Mouse (Mus musculus): ENCODE data around the gene Neurod2.

The Neurod2 gene

DNA sequence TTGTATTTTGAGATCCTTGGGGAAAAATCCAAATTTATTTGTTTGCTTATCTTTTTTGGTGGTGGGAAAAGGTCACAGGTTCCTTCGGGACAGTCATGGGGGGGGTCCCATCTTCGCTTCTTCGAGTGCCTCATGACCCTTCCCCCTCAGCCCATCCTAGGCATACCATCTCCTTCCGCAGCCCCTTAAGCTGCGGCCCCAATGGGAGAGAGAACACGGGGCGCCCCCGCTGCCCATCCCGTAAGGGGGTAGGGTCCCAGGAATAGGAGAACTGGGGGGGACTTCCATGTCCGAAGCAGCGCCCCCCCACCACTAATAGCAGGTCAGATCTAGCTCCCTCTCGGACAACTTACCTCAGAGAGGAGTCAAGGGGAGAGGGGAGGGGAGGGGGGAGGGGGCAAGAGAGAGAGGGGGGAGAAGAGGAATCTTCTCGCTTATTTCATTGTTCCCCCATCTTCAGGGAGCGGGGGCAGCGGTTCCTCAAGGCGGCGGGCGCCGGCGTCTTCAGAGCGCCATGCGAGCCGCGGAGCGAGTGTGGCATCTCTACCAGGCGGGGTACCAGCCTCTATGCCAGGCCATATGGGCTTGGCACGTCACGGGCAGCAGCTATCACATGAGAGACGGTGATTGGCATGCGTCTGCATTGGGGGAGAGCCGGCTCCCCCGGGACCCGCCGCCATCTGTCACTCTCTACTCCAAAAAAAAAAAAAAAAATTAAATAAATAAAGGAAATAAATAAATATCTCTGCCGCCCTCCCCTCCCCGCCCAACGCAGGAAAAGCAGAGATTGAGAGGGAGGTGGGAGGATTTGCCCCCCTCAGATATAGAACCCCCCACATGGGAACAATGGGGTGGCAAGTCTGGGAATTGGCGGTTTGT lies at the start of gene Neurod2:
Gene Neurod2 (minus strand): TSS at position 568 of the 879 bp plus-strand sequence.
- DNase-seq (ENCODE audit: low read depth, low spot score): no peak

DNA sequence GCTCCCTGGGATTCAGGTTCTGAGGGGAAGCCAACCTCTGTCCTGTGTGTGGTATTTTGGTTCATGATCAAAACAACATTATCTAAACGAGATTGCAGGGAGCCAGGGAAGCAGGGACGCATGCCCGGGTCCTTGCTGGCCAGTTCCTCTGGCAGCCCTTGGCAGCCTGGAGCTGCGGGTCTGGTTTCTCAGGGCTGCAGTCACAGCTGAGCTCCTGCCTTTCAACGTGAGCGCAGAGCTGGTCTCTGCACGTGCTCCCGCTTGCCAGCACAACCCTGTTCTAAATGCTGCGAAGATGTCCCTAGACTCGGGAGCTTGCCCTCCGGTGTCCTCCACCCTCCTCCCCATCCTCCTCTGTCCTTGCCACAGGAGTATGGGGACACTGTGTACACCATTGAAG lies 48.3 kb upstream of the Neurod2 start:
- DNase-seq (ENCODE audit: low read depth, low spot score): no peak

DNA sequence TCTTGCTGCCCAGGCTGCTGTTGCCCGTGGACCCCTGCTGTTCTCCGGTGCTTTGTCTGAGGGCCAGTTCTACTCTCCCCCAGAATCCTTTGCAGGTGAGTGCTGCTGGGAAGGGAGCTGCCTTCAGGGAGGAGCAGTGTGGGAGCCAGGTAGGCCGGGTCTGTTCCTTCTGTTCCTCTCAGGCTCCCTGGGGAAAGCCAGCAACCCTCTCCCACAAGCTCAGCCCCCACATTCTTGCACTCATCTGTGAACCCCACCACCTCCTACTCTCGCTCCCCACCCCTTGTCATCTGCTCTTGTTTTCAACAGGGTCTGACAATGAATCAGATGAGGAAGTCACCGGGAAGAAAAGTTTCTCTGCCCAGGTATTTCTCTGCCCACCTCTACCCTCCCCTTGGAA lies 47.3 kb upstream of the Neurod2 start:
- no peak for DNase-seq (ENCODE audit: low read depth, low spot score)

DNA sequence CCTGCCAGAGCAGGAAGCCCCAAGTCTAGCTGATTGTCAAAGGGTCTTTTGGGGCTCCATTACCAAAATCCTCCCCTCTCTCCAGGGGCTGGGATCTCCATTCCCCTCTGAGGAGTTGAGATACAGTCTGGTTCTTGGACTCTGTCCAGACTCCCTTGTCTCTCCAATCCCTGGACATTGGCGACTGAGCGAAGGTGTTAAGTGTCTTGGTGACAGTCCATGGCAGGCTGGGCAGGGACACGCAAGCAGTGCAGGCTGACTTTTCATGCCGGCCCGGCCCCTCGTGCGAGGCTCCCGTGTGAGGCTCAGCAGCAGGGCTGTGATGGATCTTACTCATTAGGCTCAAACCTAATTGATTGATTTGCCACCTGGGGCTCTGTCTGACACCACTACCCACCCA lies 44.8 kb upstream of the Neurod2 start:
- DNase-seq (ENCODE audit: low read depth, low spot score): no peak

DNA sequence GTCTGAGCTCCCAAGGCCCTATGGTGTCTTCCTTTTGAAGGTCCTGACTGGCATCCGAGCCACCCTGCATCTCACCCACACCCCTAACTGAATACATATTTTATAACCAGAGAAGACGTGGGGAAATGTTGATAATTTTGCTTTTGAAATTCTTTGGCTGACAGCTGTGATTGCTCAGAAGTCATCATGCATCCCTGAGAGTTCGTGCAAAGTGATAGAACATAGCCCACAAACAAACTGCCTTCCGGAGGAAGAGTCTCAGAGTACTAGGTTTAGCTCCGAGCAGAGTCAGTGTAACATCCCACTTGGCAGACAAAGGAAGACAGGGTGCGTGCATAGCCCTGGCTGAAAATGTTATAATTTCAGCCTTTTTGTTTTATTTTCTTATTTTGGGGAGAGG lies 43.8 kb upstream of the Neurod2 start:
- DNase-seq (ENCODE audit: low read depth, low spot score): no peak

DNA sequence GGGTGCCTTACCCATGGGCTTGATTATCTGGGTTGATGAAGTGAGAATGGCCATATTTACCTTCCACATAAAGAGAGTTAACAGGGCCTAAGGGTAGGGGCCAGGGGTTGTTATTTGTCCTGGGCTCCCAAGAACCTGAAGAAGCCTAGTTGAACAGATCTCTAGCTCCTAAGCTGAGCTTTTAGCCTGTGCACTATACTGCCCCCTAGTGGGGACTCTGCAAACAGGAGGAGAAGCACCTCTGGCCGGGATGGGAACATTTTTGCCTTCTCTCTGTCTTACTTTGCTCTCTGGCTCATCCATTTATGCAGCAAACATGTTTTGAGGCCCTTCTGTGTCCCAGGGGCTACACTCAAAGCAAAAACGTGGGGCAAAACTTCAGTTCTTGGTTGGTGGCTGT lies 43.0 kb upstream of the Neurod2 start:
- DNase-seq (ENCODE audit: low read depth, low spot score): peak; percentile 53

DNA sequence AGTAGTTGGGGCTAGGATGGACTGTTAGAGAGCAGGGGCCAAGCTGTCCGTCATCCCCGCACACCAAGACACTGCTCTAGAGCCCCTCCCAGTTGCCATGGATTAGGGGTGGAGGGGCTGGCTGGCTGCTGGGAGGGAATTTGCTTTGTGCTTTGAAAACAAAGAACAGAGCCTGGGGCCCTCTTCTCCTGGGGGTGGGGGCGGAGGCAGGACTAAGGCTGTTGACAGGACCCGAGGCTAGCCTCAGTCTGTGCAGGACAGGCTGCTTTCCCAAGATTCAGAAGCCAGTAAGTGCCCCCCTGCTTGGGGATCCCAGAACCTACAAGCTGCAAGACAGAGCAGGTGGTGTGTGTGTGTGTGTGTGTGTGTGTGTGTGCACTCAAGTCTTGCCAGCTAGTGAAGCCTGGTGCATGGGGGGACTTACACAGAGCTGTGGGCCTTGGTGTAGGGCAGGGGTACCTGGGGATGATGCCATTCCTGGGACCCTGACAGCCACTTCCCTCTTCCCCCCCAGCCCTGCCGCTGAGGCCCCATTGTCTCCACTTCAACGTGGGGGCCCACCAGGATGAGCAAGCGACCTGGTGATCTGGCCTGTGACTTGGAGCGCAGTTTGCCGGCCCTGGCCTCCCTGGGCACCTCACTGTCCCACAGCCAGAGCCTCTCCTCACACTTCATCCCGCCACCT lies 42.2 kb upstream of the Neurod2 start:
- DNase-seq (ENCODE audit: low read depth, low spot score): no peak

DNA sequence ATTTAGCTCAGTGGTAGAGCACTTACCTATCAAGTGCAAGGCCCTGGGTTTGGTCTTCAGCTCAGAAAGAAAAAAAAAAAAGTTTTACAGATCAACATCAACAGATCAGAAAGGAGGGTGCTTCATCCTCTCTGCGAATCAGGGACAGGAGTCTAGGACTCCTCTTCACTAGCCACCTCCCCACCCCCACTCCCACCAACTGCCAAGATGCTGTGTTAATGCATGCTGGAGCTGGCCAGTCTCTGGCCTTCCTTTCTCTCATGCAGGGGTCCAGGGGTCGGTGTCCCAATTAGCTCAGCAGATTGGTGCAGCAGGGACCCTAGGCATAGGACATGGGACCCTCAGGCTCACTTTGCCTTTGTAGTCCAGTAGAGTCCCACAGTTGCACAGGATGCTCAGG lies 41.1 kb upstream of the Neurod2 start:
- DNase-seq (ENCODE audit: low read depth, low spot score): no peak

DNA sequence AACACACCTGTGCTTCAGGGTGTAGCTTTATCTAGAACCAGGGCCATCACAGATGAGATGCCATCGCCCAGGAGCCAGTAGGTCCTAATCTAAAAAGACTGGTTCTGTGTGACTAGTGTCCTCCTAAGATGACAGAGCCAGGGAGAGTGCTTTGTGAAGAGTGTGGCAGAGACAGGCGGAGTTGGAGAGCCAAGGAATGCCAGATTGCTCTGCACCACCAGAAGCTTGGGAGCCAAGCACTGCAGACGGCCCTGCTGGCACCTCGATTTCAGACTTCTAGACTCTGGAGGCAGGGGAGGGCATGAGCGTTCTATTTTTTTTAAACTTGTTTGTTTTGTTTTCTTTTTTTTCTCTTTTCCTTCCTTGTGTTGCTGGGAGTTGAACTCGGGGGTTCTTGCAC lies 39.9 kb upstream of the Neurod2 start:
- no peak for DNase-seq (ENCODE audit: low read depth, low spot score)

DNA sequence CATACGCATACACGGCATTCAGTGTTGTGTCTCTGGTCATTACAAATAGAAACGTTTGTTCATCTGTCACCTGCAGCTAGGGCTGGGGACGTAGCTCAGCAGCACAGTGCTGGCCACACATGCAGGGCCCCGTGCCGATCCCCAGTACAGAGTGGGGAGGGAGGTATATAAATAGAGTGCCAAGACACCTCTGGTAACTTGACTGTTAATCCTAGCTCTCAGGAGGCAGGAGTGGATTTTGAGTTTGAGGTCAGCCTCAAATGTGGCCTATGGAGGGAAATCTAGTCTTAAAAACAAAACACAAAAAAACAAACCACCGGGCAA lies 38.4 kb upstream of the Neurod2 start:
- DNase-seq (ENCODE audit: low read depth, low spot score): no peak

DNA sequence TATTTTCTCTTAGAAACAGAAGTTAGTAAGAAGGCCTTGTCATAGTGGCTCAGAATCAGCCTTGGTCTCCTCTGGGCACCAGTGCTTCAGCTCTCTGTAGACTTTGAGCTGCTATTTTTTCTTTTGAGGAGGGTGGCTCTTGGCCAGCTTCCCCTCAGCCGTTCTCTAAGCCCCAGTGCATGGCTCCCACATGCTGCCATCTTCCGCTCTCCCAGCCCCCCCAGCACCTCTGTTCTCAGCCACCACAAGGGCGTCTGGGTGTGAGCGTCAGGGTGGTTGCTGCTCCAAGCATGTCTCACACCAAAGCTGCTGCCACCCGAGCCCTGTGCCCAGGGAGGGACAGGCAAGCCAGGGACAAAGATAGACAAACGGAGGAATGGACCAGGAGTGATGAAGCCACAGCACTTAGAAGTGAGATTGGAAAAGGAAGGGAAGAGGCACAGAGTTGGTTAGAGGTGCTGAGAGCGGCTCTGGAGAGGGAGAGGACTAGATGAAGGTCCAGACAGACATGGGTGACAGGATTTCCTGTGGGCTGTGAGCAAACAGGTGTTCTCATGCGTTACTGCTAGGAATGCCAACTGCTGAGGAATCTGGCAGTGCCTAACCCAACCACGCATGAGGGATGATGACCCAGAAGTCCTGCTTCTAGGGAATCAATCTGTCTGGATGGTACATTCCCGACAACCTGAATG lies 37.9 kb upstream of the Neurod2 start:
- DNase-seq (ENCODE audit: low read depth, low spot score): no peak

DNA sequence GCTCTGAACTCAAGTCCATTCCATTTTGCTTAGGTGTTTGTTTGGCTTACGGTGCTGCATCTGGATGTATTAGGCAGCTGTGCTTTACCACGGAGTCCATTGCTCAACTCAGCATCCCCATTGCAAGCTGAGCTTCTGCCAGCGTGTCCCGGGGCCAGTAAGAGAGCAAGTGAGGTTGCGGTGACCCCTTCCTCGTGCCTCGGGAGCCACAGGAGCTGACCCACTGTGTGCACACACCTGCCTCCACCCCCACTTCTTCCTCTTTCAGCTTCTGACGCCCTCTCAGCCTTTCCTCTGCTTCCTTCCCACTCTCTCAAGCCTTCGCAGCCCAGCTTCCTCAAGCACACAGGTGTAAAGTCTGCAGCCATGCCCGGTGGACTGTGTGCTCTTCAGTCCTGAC lies 36.8 kb upstream of the Neurod2 start:
- DNase-seq (ENCODE audit: low read depth, low spot score): no peak

DNA sequence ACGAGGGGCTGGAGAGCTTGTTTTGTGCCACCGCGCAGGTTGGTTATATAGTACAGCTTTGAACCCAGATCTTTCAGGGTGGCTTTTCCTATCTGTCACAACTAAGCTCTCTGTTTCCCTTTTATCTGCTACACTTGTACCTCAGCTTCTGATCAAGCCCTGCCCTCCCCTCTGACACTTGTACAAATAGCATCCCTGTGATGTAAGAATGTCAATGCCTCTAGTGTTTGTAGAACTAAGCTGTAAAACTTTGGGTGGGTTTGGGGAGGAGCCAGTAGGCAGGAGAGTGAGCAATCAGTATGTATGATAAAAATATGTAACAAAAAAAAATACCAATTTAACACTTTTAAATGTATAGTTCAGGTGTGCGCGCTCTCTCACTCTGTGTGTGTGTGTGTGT lies 35.0 kb upstream of the Neurod2 start:
- no peak for DNase-seq (ENCODE audit: low read depth, low spot score)

DNA sequence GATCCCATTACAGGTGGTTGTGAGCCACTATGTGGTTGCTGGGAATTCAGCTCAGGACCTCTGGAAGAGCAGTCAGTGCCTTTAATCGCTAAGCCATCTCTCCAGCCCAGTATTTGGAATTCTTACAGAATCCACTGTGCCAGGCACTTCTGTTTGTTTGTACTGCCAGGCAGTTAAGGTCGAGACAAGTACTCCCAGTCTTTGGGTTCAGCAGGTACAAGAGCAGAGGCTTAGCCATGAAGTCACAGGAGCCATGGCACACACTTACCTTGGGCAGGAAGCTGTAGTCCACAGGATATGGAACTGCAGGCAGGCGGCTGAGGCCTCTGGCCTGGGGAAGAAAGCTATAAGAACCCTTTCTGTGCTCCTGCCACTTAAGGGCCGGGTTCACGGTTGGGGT lies 34.4 kb upstream of the Neurod2 start:
- no peak for DNase-seq (ENCODE audit: low read depth, low spot score)

DNA sequence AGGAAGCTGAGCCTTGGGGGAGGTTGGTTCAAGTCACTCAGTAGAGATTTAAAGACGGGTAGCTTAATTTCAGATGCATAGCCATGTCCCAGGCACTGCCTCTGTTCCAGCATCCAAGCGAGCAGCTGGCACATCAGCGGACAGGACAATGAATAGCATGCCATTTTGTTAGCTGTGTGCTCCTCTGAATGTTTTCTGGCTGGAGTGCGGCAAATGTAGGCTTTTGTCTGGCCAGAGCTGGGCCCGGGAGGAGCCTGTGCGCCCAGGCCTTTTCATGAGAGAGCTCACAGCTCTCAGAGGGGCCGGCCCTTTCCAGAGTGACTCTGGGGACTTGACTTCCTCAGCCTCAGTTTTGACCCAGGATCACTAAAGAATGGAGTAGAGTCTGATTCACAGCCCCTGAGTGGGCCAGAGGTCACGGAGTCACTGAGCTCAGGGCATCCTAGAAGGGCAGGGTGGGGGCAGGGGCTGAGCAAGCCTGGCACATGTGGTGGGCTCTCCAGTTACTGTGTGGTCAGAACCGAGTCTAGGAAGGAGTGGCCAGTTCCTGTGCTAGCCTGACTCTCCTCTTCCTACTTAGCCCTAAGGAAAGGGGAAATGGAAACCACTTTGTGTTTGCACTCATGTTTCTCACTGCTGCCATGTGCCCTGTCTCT lies 31.5 kb upstream of the Neurod2 start:
- DNase-seq (ENCODE audit: low read depth, low spot score): no peak

DNA sequence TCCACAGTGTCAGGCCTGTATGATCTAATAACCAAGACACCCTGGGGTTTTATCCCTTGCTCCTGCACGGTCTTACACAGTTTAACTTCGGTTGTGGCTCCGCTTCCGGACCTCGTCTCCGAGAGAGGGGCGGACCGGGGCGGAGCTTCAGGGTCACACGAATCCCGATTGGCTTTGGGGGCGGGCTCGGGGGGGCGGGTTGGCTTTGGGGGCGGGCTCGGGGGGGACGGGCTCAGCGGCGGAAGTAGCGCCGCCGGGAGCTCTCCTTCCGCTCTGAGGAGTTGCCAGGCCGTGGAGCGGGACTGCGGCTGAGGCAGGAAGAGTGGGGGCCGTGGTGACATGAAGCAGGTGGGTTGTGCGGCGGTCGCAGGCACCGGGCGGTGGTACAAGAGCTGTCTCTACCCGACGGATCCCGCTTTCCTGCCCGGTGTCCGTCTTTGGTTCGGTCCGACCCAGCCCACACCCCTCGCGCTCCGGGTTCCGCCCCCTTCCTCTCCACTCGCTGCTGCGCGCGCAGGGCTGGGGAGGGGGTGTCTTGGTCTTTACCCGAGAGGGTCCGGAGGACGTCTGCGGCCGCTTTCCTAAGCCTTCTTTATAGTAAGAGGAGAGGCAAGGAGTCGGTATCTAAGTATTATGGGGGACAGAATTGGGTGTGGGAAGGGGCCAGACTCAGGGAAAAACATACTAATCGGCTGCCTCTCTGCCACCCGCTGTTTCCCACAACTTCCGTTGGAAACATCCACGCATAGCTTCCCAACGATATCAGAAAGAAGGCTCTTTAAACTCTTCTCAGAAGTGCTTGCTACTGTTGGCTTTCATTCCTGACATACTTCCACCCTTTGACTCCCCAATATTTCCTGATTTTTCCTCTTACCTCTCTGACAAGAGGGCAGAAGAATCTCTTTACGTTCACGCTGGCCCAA lies 29.0 kb upstream of the Neurod2 start, which contains the start of gene Stard3:
Gene Stard3 (plus strand): TSS at position 208 of the 923 bp plus-strand sequence.
- peak; percentile 83 for DNase-seq (ENCODE audit: low read depth, low spot score)

DNA sequence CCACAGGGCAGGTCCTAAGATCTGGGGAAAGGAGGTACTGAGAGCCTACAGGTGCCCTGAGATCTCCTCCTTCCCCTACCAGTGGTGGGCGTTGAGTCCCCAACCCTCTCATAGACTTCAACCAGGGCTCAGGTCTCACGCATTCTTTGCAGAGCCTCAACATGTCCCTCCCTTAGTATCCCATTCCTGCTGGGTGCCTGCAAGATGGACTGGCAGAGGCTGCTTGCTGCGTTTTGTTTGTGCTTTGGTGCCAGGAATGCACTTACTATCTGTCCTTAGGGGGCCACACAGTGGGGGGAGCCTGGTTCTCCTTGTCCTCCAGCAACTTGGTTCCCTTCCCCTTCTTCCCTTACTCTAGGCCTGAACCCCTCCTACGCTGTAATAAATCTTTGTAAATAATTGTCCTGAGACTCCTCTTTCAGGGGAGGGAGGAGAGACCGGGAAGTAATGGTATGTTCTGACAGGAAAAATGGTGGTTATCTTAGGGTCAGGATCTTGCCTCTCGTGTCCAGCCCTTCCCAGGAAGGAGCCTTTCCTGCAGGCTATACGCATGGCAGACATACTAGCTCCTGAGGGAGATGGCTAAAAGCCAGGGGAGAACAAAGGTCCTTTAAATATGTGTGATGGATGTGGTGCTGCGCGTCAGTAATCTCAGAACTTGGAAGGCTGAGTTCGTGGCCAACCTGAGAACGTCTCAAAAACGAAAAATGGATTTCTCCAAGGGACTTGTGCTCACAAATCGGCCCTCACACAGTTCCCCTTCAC lies 28.1 kb upstream of the Neurod2 start:
- no peak for DNase-seq (ENCODE audit: low read depth, low spot score)

DNA sequence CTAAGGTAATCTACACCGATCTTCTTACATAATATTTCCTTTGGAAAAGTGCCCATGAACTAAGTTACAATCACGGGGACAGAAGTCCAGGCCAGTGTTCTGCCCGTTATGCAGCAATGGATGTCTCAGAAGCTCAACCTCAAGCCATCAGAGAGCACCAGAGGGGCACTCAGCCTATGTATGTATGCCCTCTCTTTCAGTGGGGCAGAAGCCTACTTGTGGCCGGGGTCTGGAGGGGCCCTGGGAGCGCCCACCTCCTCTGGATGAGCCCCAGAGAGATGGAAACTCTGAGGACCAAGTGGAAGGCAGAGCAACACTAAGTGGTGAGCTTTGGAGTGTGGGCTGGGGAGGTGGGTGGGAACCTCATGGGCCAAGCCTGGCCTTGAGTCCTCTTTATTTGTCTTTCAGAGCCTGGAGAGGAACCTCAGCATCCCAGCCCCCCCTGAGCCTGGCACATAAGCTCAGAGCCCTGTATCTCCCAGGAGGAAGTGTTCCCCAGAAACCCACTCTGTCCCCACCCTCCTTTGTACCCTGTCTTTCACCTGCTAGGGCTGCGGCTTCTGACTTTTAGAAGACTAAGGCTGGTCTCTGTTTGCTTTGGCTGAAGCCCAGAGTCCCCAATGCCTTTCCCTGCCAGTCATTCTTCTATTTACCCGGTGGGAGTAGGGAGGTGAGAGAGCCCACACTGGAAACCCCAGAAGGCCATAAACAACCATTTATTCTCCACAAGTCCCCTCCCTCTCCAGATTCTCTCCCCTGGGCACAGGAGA lies 27.4 kb upstream of the Neurod2 start:
- no peak for DNase-seq (ENCODE audit: low read depth, low spot score)

DNA sequence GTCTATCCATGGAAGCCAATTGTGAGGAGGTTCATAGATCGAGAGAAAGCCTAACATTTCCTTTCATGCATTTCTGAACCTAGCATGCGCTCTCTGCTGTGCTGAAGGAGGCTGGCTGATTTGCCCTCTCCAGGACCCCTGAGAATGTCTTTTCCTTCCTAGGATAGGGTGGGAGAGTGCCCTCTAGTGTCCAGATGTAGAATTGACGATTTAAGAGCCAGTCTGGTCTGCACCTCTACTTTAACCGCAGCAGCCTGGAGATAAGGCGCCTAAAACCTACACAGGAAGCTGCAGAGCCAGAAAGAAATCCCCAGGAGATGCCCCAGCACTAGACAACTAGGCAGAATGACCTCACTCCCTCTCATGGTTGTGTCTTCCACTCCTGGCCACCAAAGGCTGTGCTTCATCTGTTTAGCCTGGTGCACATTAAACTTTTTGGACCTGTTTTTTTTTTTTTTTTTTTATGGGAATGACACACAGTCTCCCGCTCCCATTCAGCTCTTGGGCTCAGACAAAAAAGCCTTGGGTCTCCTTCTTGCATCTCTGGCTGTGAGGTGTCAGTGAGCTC lies 26.4 kb upstream of the Neurod2 start:
- DNase-seq (ENCODE audit: low read depth, low spot score): peak; percentile 55
